Mouse (Mus musculus): ENCODE measurements around the gene Arntl2.
"Not testable (repeated sequence)": the region's sequence is repeated elsewhere in the genome, so short reads cannot be mapped to it uniquely, and the experiment has no call there.

DNA sequence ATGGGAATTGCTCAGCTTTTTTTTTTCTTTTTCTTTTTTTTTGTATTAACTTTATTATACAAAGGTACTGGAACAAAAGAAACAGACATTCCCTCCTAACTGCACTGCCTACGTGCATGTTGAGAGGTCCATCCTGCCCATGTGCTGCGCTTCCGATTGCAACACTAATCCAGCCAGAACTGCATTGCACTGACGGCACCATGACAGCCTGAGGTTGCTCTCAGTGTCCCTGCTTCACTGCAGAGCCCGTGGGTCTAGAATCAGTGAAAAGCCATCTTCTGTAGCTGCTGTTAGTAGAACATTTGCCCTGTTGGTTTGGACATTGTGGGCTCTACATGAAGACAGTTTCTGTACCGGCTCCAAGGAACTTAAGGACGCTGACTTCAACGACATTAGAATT is 20.0 kb upstream of the Arntl2 start:
- TF ChIP-seq CTCF, POLR2A (IDR thresholded peaks at IDR 0.05; ENCODE audit: insufficient read depth, low read depth, low read length): not testable (repeated sequence)

All from olfactory bulb, adult 2 months (tissue).